Mouse (Mus musculus) lung, postnatal 0 days (tissue): ENCODE measurements around the gene Prickle4. TPM values are rescaled to one million over a fixed set of nuclear protein-coding genes. Genes with fewer than 3 reads are reported as not detected.
A peak's percentile ranks its signal among the peaks of the same experiment; 100 is the strongest.

Experiments used
- ATAC-seq: fragments of 200-750 bp; cut with Nextera tagmentation; 2 replicates; pipeline ENCODE4 v1.8.0; 2017; ENCODE audit warnings: moderate library complexity
- DNase-seq: peaks from one replicate; pipeline ENCODE4 v3.0.0-alpha.2; 2016; ENCODE audit warnings: low spot score
- H3K27ac ChIP-seq: fragments of 300-500 bp; sonication (generic); 2 replicates; pipeline ENCODE4 v1.5.1; 2014; ENCODE audit warnings: antibody characterized with exemption, mild to moderate bottlenecking, low read length, mixed read lengths
- H3K27me3 ChIP-seq: fragments of 300-500 bp; sonication (generic); replicated peaks from 2 replicates; pipeline ENCODE4 v1.6.1; 2014; ENCODE audit warnings: low read length, mixed read lengths; ENCODE audit not compliant: insufficient read depth
- H3K36me3 ChIP-seq: fragments of 300-500 bp; sonication (generic); 2 replicates; pipeline ENCODE4 v1.6.1; 2014; ENCODE audit warnings: low read length, mixed read lengths; ENCODE audit not compliant: insufficient read depth
- H3K4me1 ChIP-seq: fragments of 300-500 bp; sonication (generic); 2 replicates; pipeline ENCODE4 v1.6.1; 2014; ENCODE audit warnings: antibody characterized with exemption, low read depth, low read length, mixed read lengths; ENCODE audit not compliant: insufficient read depth
- H3K4me2 ChIP-seq: fragments of 300-500 bp; sonication (generic); replicated peaks from 2 replicates; pipeline ENCODE4 v1.6.1; 2014; ENCODE audit warnings: low read depth, mild to moderate bottlenecking, low read length, moderate library complexity, mixed read lengths
- H3K4me3 ChIP-seq: fragments of 300-500 bp; sonication (generic); 2 replicates; pipeline ENCODE4 v1.5.1; 2014; ENCODE audit warnings: low read depth, low read length
- H3K9ac ChIP-seq: fragments of 300-500 bp; sonication (generic); replicated peaks from 2 replicates; pipeline ENCODE4 v1.6.1; 2014; ENCODE audit warnings: low read depth, mild to moderate bottlenecking
- H3K9me3 ChIP-seq: fragments of 300-500 bp; sonication (generic); 2 replicates; pipeline ENCODE4 v1.6.1; 2016; ENCODE audit warnings: low read length, mixed read lengths
- CTCF ChIP-seq: IDR thresholded peaks from 2 replicates; pipeline ENCODE4 v1.5.1; 2016; ENCODE audit warnings: antibody characterized with exemption, mild to moderate bottlenecking
- EP300 ChIP-seq: IDR thresholded peaks from 2 replicates; pipeline ENCODE4 v1.6.1; 2016; ENCODE audit warnings: antibody characterized with exemption, mild to moderate bottlenecking, control low read depth
- WGBS: fragments of 180-500 bp; shearing (Covaris S2); extraction: QIAGEN DNeasy Blood & Tissue Kit; methylation state at CpG from one replicate; pipeline ENCODE4 v1.1.7; 2014; 5-methylcytosine and 5-hydroxymethylcytosine counted together
- polyA plus RNA-seq: library from polyadenylated mRNA; unstranded; fragments of >200 nt; fragmentation: Nextera tagmentation; extraction: Ambion mirVana; gene quantifications from 2 replicates; pipeline ENCODE4 v1.2.1, GENCODE M21; 2015

Prickle4 gene
- polyA plus RNA-seq, 1 experiment from 2014 or later: 0.94 TPM

GRCm38 (mm10) chr17:47707961-47708360 is 13.4 kb upstream of the Prickle4 start:
- H3K27me3 ChIP-seq: no peaks in the 10 kb centered on the region
- no peak overlapping the region for H3K4me3 ChIP-seq
- no peaks in the 10 kb centered on the region for H3K9me3 ChIP-seq
- DNase-seq (no peak), ATAC-seq (no peak)
- WGBS: 63% methylated on average over 3 of the region's 3 CpGs
- no peak for TF ChIP-seq EP300
- TF ChIP-seq CTCF: no peak
- H3K36me3 ChIP-seq: no peaks in the 10 kb centered on the region
- no peaks in the 10 kb centered on the region for H3K4me1 ChIP-seq
- no peak overlapping the region for H3K4me2 ChIP-seq
- no peak overlapping the region for H3K9ac ChIP-seq
- H3K27ac ChIP-seq: no peak overlapping the region

GRCm38 (mm10) chr17:47706196-47706595 is 11.7 kb upstream of the Prickle4 start:
- WGBS: 58% methylated on average over 1 of the region's 1 CpGs
- H3K27me3 ChIP-seq: no peaks in the 10 kb centered on the region
- no peaks in the 10 kb centered on the region for H3K9me3 ChIP-seq
- no peak overlapping the region for H3K9ac ChIP-seq
- no peak for DNase-seq
- H3K27ac ChIP-seq: no peak overlapping the region
- H3K36me3 ChIP-seq: no peaks in the 10 kb centered on the region; the same call in 1 of the 2 replicates
- H3K4me3 ChIP-seq: no peak overlapping the region
- no peak overlapping the region for H3K4me2 ChIP-seq
- no peaks in the 10 kb centered on the region for H3K4me1 ChIP-seq
- no peak for ATAC-seq
- TF ChIP-seq EP300: no peak

- WGBS: 73% methylated on average over 4 of the region's 4 CpGs
- Histone ChIP-seq H3K27ac (no peak overlapping the region), H3K4me3 (no peak overlapping the region), H3K9ac (no peak overlapping the region), H3K4me2 (no peak overlapping the region), H3K36me3 (no peaks in the 10 kb centered on the region; the same call in 1 of the 2 replicates), H3K9me3 (no peaks in the 10 kb centered on the region), H3K27me3 (no peaks in the 10 kb centered on the region), H3K4me1 (no peaks in the 10 kb centered on the region)
- DNase-seq (no peak), ATAC-seq (no peak)
- TF ChIP-seq EP300 (no peak), CTCF (peak; percentile 26)
Measured at GRCm38 (mm10) chr17:47704692-47705091, 10.2 kb upstream of the Prickle4 start.

- 43% methylated on average over 20 of the region's 20 CpGs for WGBS
Measured at GRCm38 (mm10) chr17:47703556-47703955, 9.0 kb upstream of the Prickle4 start.

GRCm38 (mm10) chr17:47702548-47703345 is 8.2 kb upstream of the Prickle4 start:
- Histone ChIP-seq H3K9me3 (no peaks in the 10 kb centered on the region), H3K36me3 (no peaks in the 10 kb centered on the region; the same call in 1 of the 2 replicates), H3K4me2 (no peak overlapping the region), H3K9ac (no peak overlapping the region), H3K4me1 (no peaks in the 10 kb centered on the region), H3K4me3 (no peak overlapping the region), H3K27ac (no peak overlapping the region), H3K27me3 (no peaks in the 10 kb centered on the region)
- ATAC-seq (peak; percentile 43), DNase-seq (peak; percentile 55)
- TF ChIP-seq CTCF: no peak
- no peak for TF ChIP-seq EP300
- 40% methylated on average over 28 of the region's 28 CpGs for WGBS

More at GRCm38 (mm10) chr17:47703556-47703955, 9.0 kb upstream of the Prickle4 start:
- no peak for TF ChIP-seq CTCF
- no peak for TF ChIP-seq EP300
- Histone ChIP-seq H3K4me1 (no peaks in the 10 kb centered on the region), H3K9me3 (no peaks in the 10 kb centered on the region), H3K9ac (no peak overlapping the region), H3K36me3 (no peaks in the 10 kb centered on the region; the same call in 1 of the 2 replicates), H3K4me3 (no peak overlapping the region), H3K27me3 (no peaks in the 10 kb centered on the region), H3K27ac (no peak overlapping the region), H3K4me2 (no peak overlapping the region)
- no peak for ATAC-seq
- no peak for DNase-seq

GRCm38 (mm10) chr17:47701793-47702192 is 7.3 kb upstream of the Prickle4 start:
- DNase-seq (no peak), ATAC-seq (no peak)
- Histone ChIP-seq H3K9me3 (no peaks in the 10 kb centered on the region), H3K4me3 (no peak overlapping the region), H3K9ac (no peak overlapping the region), H3K4me2 (no peak overlapping the region), H3K4me1 (no peaks in the 10 kb centered on the region), H3K27ac (no peak overlapping the region), H3K27me3 (no peaks in the 10 kb centered on the region), H3K36me3 (no peaks in the 10 kb centered on the region; the same call in 1 of the 2 replicates)
- WGBS: 59% methylated on average over 9 of the region's 9 CpGs
- TF ChIP-seq CTCF (no peak), EP300 (no peak)
